Mouse (Mus musculus) lung, adult 2 months (tissue): ENCODE data around the gene Pip4k2c.

Source experiments
- CTCF ChIP-seq: fragments of 200-500 bp; IDR thresholded peaks from 2 replicates; pipeline ENCODE4 v1.5.1; 2011; ENCODE audit warnings: mild to moderate bottlenecking, low read length, control low read depth; ENCODE audit not compliant: insufficient read depth
- POLR2A ChIP-seq: fragments of 200-500 bp; IDR thresholded peaks from 2 replicates; pipeline ENCODE4 v1.6.1; 2011; ENCODE audit warnings: low read depth, mild to moderate bottlenecking, control low read depth, low read length, borderline replicate concordance; ENCODE audit errors: extremely low read depth

DNA sequence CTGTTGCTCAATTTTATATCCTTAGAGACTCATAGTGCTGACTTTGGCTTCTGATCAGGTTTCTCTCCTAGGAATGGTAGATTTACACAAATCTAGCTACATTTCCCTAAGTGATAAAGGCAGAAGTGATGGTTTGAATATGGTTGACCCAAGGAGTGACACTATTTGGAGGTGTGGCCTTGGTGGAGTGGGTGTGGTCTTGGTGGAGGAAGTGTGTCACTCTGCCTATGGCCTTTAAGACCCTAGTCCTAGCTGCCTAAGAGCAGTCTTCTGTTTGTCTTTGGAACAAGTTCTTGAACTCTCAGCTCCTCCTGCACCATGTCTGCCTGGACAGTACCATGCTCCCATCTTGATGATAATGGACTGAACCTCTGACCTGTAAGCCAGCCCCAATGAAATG, 5.8 kb upstream of the Pip4k2c start:
- TF ChIP-seq POLR2A (no peak), CTCF (no peak)
